Mouse (Mus musculus): ENCODE data around the gene Jmjd6. TPM values are rescaled to one million over a fixed set of nuclear protein-coding genes. Genes with fewer than 3 reads are reported as not detected.

Jmjd6 gene
- polyA plus RNA-seq (2014; fragmentation: Nextera tagmentation; extraction: Ambion mirVana) = 83.2 and 89.0 TPM in 2 replicates

- H3K9ac ChIP-seq (ENCODE audit: low read depth, low read length) = peak within 1 kb of the TSS; percentile 93
- peak within 1 kb of the TSS; percentile 71 for H3K4me2 ChIP-seq
- H3K4me1 ChIP-seq (ENCODE audit: control insufficient read depth, insufficient read depth, low read length) = peaks cover 28% of the 10 kb centered on the region
- H3K4me3 ChIP-seq (ENCODE audit: low read depth, low read length) = peak within 1 kb of the TSS; percentile 82
- H3K27ac ChIP-seq (ENCODE audit: low read depth, low read length) = peak within 1 kb of the TSS; percentile 99
- H3K27me3 ChIP-seq (ENCODE audit: control insufficient read depth, insufficient read depth, low read length) = no peaks in the 10 kb centered on the region
- no peaks in the 10 kb centered on the region for H3K9me3 ChIP-seq (replicated peaks; ENCODE audit: control insufficient read depth, low read length)
- ATAC-seq (replicated peaks; ENCODE audit: insufficient number of reproducible peaks, low FRiP score, low TSS enrichment) = peak; percentile 93
- WGBS (ENCODE audit: insufficient replicate concordance) = under 1% methylated on average over 72 of the region's 72 CpGs
- peaks cover 22% of the 10 kb centered on the region for H3K36me3 ChIP-seq (ENCODE audit: control insufficient read depth, insufficient read depth, low read length)
Measured at GRCm38 (mm10) chr11:116843261-116844233, at the start of gene Jmjd6, which contains the start of gene Mettl23. TSS of gene Jmjd6 (minus strand) at chr11:116843449. TSS of gene Mettl23 (plus strand) at chr11:116843278.

DNA sequence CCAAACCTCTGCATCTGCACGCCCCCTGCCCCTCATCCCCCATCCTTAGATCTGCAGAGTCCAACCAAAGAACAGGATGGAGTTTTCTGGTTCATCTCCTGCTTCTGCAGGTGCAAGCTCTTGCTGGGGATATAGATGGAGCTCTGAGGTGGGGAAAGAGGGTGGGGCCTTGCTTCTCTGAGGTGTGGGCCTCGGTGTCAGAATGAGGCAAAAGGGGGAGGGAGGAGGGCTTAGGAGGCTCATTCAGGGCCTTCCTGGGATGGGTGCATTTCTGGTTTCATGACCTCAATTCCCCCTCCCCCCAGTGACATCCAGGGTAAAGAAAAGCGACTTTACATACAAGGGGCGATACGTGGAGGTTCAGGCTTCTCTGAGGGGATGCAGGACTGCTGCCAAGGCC lies 43.9 kb upstream of the Jmjd6 start:
- Histone ChIP-seq H3K4me1 (ENCODE audit: control insufficient read depth, insufficient read depth, low read length) (no peaks in the 10 kb centered on the region), H3K9me3 (replicated peaks; ENCODE audit: control insufficient read depth, low read length) (no peaks in the 10 kb centered on the region), H3K36me3 (ENCODE audit: control insufficient read depth, insufficient read depth, low read length) (no peaks in the 10 kb centered on the region), H3K27me3 (ENCODE audit: control insufficient read depth, insufficient read depth, low read length) (peaks cover 15% of the 10 kb centered on the region), H3K27ac (ENCODE audit: low read depth, low read length) (no peak overlapping the region), H3K4me3 (ENCODE audit: low read depth, low read length) (no peak overlapping the region), H3K4me2 (no peak overlapping the region), H3K9ac (ENCODE audit: low read depth, low read length) (no peak overlapping the region)
- 59% methylated on average over 5 of the region's 5 CpGs for WGBS (ENCODE audit: insufficient replicate concordance)
- ATAC-seq (replicated peaks; ENCODE audit: insufficient number of reproducible peaks, low FRiP score, low TSS enrichment) = no peak

DNA sequence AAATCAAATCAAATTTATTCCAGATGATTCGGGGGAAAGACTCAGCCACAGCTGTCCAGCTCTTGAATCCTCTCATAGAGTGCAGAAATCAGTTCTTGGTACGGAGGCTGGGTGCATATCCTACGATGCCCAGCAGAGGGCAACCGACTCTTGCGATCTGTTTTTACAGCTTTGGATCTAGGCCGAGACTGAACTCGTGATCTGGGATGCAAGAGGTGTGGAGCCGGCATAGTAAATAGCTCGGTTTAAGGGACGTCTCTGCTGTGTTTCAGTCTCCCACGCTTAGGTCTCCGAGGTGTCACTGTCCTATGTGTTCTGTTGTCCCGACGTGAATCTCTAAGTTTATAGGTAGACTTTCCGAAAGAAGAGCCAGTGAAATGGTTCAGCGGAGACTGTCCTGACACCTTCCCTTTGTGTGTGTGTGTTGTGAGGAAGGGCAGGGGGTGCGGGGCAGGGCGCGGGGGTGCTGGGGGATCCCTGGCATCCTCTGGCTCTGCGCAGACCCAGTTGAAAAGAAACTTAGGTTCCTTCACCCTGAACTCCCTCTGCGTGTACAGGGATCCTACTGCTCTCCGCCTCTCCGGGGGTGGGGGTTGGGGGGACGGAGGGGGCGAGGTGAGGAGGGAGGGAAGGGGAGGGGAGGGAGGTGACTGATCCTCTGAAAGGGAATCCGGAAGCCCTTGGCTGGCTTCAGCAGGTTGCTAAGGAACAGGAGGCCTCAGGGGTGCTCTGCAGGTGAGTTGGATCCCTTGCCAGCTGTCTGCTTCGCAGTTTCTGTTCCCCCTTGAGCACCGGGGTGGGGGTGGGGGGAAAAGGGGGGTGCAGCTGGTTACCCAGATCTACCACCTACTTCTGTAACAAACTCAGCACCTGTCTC lies 42.3 kb upstream of the Jmjd6 start:
- ATAC-seq (replicated peaks; ENCODE audit: insufficient number of reproducible peaks, low FRiP score, low TSS enrichment) = 0 out of 2 replicates have a peak, but pooled peaks have one; percentile 12
- Histone ChIP-seq H3K4me2 (peak overlapping the region; percentile 58), H3K27me3 (ENCODE audit: control insufficient read depth, insufficient read depth, low read length) (peaks cover 15% of the 10 kb centered on the region), H3K9ac (ENCODE audit: low read depth, low read length) (peak overlapping the region; percentile 1; the same call in 1 of the 2 replicates), H3K27ac (ENCODE audit: low read depth, low read length) (no peak overlapping the region), H3K4me3 (ENCODE audit: low read depth, low read length) (peak overlapping the region; percentile 13), H3K4me1 (ENCODE audit: control insufficient read depth, insufficient read depth, low read length) (no peaks in the 10 kb centered on the region), H3K36me3 (ENCODE audit: control insufficient read depth, insufficient read depth, low read length) (no peaks in the 10 kb centered on the region), H3K9me3 (replicated peaks; ENCODE audit: control insufficient read depth, low read length) (no peaks in the 10 kb centered on the region)
- 3% methylated on average over 27 of the region's 28 CpGs for WGBS (ENCODE audit: insufficient replicate concordance)

- ATAC-seq (replicated peaks; ENCODE audit: insufficient number of reproducible peaks, low FRiP score, low TSS enrichment) = no peak
- Histone ChIP-seq H3K4me3 (ENCODE audit: low read depth, low read length) (no peak overlapping the region), H3K27me3 (ENCODE audit: control insufficient read depth, insufficient read depth, low read length) (peaks cover 13% of the 10 kb centered on the region; the same call in 1 of the 2 replicates), H3K9ac (ENCODE audit: low read depth, low read length) (no peak overlapping the region), H3K4me1 (ENCODE audit: control insufficient read depth, insufficient read depth, low read length) (no peaks in the 10 kb centered on the region), H3K36me3 (ENCODE audit: control insufficient read depth, insufficient read depth, low read length) (no peaks in the 10 kb centered on the region), H3K4me2 (no peak overlapping the region), H3K27ac (ENCODE audit: low read depth, low read length) (no peak overlapping the region), H3K9me3 (replicated peaks; ENCODE audit: control insufficient read depth, low read length) (no peaks in the 10 kb centered on the region)
- WGBS (ENCODE audit: insufficient replicate concordance) = 73% methylated on average over 6 of the region's 6 CpGs
Measured at GRCm38 (mm10) chr11:116884061-116884460, 40.8 kb upstream of the Jmjd6 start.

DNA sequence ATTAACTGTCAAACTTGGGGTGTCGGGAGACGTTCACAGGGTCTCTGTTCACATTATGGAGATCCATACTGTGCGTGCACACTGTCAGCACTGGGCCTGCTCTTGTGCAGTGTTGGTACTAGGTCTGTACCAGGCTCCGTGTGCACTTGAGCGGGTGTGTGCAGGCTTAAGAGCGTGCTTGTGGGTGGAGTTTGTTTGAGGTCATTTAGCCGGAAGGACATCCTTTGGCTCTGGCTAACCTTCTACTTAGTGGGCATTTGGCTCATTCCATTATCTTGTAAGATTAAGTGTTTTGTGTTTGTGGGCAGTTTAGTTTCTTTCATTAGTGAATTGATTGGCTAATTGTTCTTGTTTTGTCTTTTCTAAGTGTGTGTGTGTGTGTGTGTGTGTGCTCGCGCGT lies 39.2 kb upstream of the Jmjd6 start:
- Histone ChIP-seq H3K4me3 (ENCODE audit: low read depth, low read length) (no peak overlapping the region), H3K4me2 (no peak overlapping the region), H3K4me1 (ENCODE audit: control insufficient read depth, insufficient read depth, low read length) (no peaks in the 10 kb centered on the region), H3K9ac (ENCODE audit: low read depth, low read length) (no peak overlapping the region), H3K9me3 (replicated peaks; ENCODE audit: control insufficient read depth, low read length) (no peaks in the 10 kb centered on the region), H3K36me3 (ENCODE audit: control insufficient read depth, insufficient read depth, low read length) (no peaks in the 10 kb centered on the region), H3K27ac (ENCODE audit: low read depth, low read length) (no peak overlapping the region), H3K27me3 (ENCODE audit: control insufficient read depth, insufficient read depth, low read length) (peaks cover 9% of the 10 kb centered on the region; the same call in 1 of the 2 replicates)
- WGBS (ENCODE audit: insufficient replicate concordance) = 73% methylated on average over 10 of the region's 10 CpGs
- ATAC-seq (replicated peaks; ENCODE audit: insufficient number of reproducible peaks, low FRiP score, low TSS enrichment) = no peak

DNA sequence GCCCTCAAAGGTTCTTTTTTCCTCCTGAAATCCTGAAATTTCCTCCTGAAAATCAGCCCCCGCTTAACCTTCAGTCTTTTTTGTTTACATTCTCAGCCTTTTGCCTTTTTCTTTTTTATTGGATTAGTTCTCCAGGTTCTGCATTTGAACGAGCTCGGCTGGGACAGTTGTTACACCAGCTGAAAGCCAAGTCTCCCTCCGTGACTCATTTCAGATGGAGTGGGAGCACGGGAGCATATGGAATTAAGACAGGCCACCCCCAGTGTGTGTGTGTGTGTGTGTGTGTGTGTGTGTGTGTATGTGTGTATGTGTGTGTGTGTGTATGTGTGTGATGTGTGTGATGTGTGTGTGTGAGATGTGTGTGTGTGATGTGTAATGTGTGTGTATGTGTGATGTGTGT lies 38.2 kb upstream of the Jmjd6 start:
- Histone ChIP-seq H3K4me2 (no peak overlapping the region), H3K9ac (ENCODE audit: low read depth, low read length) (no peak overlapping the region), H3K9me3 (replicated peaks; ENCODE audit: control insufficient read depth, low read length) (no peaks in the 10 kb centered on the region), H3K27me3 (ENCODE audit: control insufficient read depth, insufficient read depth, low read length) (0 out of 2 replicates have a peak, but pooled peaks cover 4% of the 10 kb centered on the region), H3K27ac (ENCODE audit: low read depth, low read length) (no peak overlapping the region), H3K4me1 (ENCODE audit: control insufficient read depth, insufficient read depth, low read length) (no peaks in the 10 kb centered on the region), H3K4me3 (ENCODE audit: low read depth, low read length) (no peak overlapping the region), H3K36me3 (ENCODE audit: control insufficient read depth, insufficient read depth, low read length) (no peaks in the 10 kb centered on the region)
- 82% methylated on average over 5 of the region's 5 CpGs for WGBS (ENCODE audit: insufficient replicate concordance)
- ATAC-seq (replicated peaks; ENCODE audit: insufficient number of reproducible peaks, low FRiP score, low TSS enrichment) = no peak

DNA sequence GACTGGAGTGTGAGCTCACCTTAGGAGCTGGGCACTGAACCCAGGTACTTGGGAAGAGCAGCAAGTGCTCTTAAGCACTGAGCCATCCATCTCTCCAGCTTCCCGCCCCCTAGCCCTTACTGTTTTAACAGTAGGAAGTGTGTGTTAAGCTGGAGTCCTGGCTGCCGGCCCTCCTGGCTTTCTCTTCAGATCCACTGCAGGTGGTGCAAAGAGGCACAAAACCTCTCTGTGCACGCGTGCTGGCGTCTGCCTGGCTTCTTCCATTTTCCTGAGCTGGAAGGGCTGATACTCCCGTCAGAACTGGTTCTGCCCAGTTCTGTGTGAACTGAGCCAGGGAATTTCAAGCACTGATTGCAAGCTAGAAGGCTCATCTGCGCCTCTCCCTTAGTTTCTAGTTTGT lies 37.6 kb upstream of the Jmjd6 start:
- Histone ChIP-seq H3K27me3 (ENCODE audit: control insufficient read depth, insufficient read depth, low read length) (0 out of 2 replicates have a peak, but pooled peaks cover 2% of the 10 kb centered on the region), H3K36me3 (ENCODE audit: control insufficient read depth, insufficient read depth, low read length) (no peaks in the 10 kb centered on the region), H3K4me2 (no peak overlapping the region), H3K4me3 (ENCODE audit: low read depth, low read length) (no peak overlapping the region), H3K9ac (ENCODE audit: low read depth, low read length) (no peak overlapping the region), H3K4me1 (ENCODE audit: control insufficient read depth, insufficient read depth, low read length) (no peaks in the 10 kb centered on the region), H3K27ac (ENCODE audit: low read depth, low read length) (no peak overlapping the region), H3K9me3 (replicated peaks; ENCODE audit: control insufficient read depth, low read length) (no peaks in the 10 kb centered on the region)
- no peak for ATAC-seq (replicated peaks; ENCODE audit: insufficient number of reproducible peaks, low FRiP score, low TSS enrichment)
- WGBS (ENCODE audit: insufficient replicate concordance) = 74% methylated on average over 7 of the region's 7 CpGs

DNA sequence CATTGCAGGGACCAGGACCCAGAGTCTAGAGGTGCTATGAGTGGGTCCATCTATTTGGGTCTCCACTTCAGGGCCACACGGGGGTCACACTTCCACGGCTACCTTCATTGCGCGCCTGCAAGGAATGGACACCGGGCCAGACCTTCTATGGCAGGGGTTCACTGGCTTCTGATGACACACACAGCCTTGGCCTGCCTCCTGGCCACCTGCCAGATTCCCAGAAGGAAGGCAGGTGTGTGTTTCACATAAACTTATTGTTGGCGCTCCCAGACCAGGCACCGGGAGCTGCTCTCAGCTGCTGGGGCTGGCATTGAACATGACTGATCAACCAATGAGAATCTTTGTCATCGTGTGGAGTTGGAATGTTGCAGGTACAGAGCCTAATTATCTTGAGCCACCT lies 35.2 kb upstream of the Jmjd6 start:
- ATAC-seq (replicated peaks; ENCODE audit: insufficient number of reproducible peaks, low FRiP score, low TSS enrichment) = no peak
- Histone ChIP-seq H3K4me3 (ENCODE audit: low read depth, low read length) (no peak overlapping the region), H3K36me3 (ENCODE audit: control insufficient read depth, insufficient read depth, low read length) (peaks cover 9% of the 10 kb centered on the region), H3K4me1 (ENCODE audit: control insufficient read depth, insufficient read depth, low read length) (no peaks in the 10 kb centered on the region), H3K27me3 (ENCODE audit: control insufficient read depth, insufficient read depth, low read length) (no peaks in the 10 kb centered on the region), H3K9me3 (replicated peaks; ENCODE audit: control insufficient read depth, low read length) (no peaks in the 10 kb centered on the region), H3K27ac (ENCODE audit: low read depth, low read length) (no peak overlapping the region), H3K4me2 (no peak overlapping the region), H3K9ac (ENCODE audit: low read depth, low read length) (no peak overlapping the region)
- 93% methylated on average over 8 of the region's 8 CpGs for WGBS (ENCODE audit: insufficient replicate concordance)
